Mouse (Mus musculus): ENCODE results near the gene Cdkn1b.

Cdkn1b gene

DNA sequence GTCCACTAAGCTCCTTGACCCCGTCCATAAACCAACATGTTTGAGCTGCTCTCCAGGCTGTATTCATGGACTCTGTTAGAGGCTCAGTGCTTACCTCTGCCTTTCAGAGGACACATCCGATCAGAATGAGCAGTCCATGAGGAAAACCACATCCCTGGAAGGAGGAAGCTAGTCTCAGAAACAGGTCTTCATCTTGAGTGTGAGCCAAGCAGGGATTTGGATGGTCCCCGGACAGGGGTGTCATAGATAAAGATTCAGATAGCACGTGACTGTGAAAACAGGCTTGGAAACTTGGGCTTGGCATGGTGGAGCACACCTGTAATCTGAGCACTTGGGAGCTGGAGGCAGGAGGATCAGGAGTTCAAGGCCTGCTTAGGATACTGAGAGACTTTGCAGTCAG, 9.7 kb downstream of the Cdkn1b start:
- no peak for DNase-seq (ENCODE audit: low spot score)

DNA sequence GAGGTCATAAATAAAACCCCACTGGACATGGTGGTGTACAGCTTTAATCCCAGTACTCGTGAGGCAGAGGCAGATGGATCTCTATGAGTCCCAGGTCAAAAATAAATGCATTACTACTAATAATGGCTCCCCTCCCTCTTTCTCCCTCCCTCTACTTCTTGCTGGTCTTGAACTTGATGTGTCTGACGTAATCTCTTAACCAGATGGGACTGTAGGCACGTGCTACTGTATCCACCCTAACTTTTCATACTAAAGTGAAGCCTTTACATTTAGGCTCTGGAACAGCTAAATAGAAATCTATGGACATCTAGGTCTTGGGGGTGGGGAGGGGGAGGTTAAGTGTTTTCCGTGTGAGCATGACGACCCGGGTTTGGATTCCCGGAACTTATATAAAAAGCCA, 10.2 kb downstream of the Cdkn1b start:
- DNase-seq (ENCODE audit: low spot score) = no peak

DNA sequence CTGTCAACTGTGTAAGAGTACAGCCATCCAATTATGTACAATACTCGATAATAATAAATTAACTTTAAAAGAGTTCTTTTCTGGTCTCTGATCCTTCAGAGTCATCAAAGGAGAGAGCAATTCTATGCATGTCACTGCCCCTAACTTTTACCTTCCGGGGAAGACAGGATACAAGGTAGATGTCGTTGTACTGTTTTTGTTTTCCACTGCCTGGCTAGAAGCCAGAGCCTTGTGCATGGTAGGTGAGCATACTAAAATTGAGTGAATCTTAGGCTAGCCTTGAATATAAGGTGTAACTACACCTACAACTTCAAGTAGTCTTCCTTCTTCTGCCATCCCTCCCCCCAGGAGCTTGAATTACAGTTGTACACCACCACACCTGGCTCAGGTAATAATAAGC, 10.9 kb downstream of the Cdkn1b start:
- DNase-seq (ENCODE audit: low spot score) = no peak

DNA sequence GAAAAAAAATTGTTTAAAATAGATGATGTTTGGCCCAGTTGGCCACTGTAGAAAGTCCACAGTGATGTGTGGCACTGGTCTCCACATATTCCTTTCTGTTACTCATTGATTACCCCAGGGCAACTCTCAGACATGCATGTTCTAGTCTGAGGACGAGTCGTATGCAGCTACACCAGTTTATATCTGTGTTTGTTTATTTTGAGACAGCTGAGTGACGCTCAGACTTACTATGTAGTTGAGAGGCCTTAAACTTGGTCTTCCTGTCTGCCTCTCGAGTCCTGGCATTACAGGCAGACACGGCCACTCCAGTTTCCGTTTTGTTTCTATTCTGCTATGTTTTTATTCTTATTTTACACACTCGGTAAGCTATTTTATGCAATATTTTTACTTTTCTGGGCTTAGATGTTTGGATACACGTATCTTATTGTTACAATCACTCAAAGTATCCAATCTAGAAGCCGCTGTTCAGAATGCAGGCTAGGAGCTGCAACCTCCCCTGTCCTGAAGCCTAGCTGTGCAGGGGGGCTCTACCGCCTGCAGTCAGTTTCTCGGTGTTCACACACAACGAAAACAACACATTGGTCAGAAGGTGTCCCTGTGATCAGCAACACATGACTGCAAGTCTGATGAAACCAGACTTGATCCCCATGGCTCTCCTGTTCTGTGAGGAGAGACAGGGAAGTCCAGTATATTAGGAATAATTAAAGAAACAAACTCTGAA, 12.4 kb downstream of the Cdkn1b start:
- DNase-seq (ENCODE audit: low spot score) = no peak

DNA sequence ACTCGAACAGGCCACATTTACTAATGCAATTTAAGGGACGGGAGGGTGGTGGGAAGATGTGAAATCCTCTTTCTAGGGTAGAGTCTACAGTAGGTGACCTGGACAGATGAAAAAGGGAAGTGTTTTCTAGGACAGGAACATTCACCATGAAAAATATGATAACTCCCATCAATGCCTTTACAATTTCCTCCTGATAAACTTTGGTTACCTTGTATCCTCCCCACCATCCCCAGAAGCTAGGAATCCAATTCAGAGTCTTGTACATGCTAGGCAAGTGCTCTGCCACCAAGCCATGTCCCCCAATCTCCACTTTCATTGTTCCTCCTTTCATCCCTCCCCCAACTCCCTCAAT, 13.0 kb downstream of the Cdkn1b start:
- DNase-seq (ENCODE audit: low spot score) = no peak

DNA sequence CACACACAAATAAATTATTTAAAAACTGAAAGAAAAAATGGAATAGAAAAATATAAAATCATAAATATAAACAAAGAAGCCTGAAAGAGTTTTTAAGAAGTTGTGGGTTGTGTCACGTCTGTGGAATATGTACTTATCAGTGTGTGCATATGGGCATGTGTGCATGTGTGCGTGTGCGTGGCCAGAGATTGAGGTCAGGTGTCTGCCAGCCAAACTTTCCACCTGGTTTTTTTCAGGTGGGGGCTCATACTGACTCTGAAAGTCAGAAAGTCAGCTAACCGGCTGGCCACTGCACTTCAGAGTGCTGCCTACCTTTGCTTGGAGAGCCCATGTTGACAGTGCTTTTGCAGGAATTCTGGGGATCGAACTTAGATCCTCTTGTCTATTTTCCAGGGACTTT, 14.1 kb downstream of the Cdkn1b start:
- DNase-seq (ENCODE audit: low spot score) = no peak

DNA sequence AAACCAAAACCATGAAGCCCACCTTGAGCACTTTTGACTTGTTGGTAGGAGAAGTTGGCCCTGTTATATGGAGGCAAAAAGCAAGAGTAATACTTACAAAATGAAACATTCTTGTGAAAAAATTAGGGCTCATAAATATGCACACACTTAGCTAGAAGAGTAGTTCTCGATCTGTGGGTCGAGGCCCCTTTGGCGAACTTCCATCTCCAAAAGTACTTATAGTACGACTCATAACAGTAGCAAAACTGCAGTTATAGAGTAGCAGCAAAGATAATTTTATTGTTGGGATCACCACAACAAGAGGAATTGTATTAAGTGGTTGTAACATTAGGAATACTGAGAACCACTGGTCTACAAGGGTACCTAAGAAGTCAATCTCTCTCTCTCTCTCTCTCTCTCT, 19.6 kb downstream of the Cdkn1b start:
- no peak for DNase-seq (ENCODE audit: low spot score)

DNA sequence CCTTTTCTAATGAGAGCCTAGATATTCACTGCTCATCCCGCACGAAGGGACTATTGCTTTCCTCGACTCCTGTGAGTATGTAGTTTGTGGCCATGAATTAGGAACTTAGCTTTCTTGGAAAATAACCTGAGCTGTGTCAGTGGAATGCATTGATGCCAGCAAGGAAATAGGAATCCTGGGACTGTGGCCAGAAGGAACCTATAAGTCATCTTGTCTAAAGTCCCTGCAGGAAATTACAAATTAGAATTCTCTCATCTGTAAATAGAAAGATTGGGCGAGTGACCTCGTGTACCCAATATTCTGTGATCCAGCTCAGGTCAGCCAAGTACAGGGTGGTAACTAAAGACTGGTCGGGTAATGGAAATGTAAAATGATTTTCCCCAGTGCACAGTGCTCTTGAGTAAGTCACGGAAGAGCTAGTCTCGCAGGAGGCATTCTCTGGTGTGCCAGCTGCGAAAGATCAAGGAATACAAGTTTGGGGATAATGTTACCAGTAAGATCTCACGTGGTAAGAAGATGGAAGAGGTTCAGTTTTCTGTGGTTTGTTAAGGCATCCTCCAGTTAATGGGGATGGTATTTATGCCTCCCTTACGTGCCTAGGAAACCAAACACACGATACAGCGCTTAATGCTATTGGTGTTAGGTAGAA, 23.7 kb downstream of the Cdkn1b start:
- no peak for DNase-seq (ENCODE audit: low spot score)

DNA sequence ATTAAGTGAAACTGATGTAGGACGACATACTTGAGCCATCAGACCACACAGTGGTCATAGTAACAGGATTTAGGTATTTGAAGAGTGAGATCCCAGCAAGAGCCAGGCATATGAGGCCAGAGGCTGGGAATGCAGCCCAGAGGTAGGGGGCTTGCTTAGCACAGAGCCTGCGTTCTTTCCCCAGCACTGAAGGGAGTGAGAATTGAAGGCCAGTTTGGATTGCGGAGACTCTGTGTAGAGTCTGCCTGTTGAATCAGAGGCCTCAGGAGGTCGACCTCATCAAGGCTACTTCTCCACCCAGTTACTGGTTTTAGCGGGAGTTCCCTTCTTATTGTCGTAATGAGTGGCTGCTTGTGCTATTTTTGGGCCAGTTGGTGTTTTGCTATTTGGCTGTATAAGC, 25.9 kb downstream of the Cdkn1b start:
- no peak for DNase-seq (ENCODE audit: low spot score)

DNA sequence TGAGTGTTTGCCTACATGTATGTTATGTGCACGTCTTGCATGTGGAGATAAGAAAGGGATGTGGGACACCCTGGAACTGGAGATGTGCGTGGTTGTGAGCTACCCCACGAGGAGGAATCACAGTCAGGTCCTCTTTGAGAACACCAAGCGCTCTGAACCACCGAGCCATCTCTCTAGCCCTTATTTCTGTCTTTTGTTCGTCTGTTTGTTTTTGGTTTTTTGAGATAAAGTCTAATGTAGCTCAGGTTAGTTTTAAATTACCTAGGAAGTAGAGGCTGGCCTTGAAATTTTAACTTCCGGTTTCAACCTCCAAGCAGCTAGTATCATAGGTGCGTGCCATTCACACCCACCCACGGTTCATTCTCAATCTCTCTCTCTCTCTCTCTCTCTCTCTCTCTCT, 26.7 kb downstream of the Cdkn1b start:
- no peak for DNase-seq (ENCODE audit: low spot score)

DNA sequence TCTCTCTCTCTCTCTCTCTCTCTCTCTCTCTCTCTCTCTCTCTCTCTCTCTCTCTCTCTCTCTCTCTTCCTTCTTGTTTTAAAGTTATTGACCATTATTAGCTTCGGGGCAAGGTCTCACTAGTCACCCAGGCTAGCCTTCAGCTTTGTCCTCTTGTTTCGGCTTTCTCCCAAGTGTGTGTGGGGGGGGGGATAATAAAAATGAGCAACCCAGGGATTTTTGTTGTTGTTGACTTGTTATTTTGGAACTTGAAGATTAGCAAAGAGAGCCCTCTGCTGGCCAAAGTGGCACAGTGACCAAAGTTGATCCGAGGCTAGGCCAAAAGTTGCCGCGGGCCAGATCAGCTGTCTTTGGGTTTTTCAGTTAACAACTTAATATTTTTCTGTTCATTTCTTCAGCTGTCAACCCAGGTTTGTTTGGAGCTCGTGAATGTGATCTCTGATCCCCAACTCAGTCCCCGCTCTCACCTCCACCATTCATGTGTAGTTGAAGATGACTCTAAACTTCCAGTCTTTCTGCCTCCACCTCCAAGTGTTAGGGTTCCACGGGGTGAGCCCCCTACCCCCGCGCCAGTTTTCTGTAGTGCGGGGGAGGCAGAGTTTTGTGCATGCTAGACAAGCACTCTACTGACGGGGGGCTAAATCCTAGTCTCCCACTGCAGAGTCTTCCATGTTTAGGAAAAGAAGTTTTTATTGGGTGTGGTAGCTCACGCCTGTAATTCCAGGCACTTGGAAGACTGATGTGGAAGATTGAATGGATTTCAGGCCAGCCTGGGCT, 27.3 kb downstream of the Cdkn1b start:
- peak; percentile 46 for DNase-seq (ENCODE audit: low spot score)

DNA sequence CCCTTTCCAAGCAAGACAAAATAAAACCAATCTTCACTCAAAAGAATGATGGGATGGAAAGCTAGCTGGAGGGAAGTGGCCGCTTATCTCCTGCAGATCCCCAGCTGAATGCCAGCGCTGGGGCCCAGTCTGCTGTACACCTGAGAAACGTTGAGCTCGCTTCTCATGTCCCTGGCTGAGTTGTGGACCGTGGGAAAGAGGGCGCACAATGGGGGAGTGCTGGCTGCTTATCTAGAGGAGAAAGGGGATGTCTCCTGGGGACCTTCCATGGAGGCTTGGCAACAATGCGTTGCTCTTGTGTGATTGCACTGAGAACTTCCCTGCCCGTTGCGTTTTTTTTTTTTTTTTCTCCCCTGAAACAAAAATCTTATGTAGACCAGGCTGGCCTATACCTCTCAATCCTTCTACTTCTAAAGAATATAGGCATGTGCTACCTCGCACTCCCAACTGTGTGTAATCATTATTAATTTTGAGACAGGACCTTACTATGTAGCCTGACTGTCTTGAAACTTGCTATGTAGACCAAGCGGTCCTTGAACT, 28.4 kb downstream of the Cdkn1b start:
- no peak for DNase-seq (ENCODE audit: low spot score)

DNA sequence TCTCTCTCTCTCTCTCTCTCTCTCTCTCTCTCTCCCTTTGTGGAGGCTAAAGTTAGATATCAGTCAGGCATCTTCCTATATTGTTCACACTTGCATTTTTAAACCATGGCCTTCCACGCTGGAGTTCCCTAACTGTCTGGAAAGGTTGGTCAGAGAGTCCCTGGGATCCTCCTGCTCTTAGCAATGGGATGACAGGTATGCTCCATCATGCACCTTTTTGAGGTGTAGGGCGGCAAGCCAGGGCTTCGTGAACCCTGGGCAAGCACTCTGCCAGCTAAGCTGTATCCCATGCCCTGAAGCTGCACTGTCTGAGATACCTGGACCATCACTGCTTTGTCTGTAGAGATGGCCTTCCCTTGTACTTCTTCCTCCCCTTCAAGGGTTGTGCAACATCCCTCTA, 29.0 kb downstream of the Cdkn1b start:
- DNase-seq (ENCODE audit: low spot score) = no peak

DNA sequence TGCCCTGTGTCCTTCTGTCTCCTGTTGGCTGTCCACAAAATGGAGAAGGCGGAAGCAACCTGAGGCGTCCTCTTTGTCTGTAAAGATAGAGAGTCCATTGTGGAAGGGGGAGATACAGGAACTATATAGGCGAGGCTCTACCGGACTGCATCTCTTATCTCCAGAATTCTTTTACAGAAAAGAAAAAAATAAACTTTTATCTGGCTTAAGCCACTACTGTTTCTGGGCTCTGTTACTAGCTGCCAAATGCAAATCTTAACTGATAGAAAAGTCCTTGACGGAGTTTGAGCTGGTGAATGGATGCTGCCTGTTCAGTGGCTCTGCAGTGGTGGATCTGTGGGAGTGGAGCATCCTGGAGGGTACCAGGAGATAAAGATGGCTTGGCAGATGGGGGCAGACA, 31.2 kb downstream of the Cdkn1b start:
- no peak for DNase-seq (ENCODE audit: low spot score)

DNA sequence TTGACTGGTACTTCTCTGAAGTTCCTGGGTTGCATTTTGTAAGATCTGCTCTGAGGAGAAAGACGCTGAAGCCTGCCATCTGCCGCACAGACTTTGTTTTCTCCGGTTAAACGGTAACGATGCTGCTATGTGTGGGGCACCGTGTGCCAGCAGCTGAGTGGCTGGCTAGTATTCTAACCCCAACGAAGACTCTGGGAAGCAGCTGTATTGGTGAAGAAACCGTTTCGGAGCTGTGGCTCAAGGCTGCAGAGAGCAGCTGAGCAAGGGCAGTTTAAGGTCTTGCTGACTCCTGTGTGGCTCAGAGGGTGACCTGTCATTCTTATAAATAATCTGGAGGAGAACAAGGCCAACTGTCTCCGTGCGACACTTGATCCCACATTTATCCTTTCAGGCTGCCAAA, 33.8 kb downstream of the Cdkn1b start:
- DNase-seq (ENCODE audit: low spot score) = no peak

DNA sequence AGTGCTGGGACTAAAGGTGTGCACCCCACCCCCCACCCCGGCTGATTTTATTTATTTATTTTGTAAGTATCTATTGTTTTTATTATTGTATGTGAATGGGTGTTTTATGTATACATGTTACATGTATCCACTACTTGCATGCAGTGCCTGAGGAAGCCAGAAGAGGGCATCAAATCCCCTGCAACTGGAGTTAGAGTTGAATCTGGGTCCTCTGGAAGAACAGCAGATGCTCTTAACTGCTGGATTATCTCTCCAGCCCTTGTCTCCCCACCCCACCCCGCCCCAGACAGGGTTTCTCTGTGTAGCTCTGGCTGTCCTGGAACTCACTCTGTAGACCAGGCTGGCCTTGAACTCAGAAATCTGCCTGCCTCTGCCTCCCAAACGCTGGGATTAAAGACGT, 36.2 kb downstream of the Cdkn1b start:
- DNase-seq (ENCODE audit: low spot score) = no peak

DNA sequence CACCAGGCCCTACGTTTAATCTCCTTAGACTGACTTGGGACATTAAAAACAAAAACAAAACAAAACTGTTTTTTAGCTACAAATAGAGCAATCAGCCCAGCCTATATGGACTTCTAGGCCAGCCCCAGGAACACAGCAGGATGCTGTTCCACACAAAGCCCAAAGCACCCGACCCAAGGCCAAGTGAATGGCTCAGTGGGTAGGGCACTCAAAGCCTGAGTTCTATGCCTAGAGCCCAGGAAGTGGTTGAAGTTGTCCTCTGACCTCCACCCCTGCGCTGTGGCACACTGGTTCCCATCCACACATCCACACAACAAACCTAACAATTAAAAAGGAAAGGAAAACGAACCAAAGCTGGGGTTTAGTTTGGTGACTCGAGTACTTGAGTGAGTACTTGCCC, 41.1 kb downstream of the Cdkn1b start:
- no peak for DNase-seq (ENCODE audit: low spot score)

DNA sequence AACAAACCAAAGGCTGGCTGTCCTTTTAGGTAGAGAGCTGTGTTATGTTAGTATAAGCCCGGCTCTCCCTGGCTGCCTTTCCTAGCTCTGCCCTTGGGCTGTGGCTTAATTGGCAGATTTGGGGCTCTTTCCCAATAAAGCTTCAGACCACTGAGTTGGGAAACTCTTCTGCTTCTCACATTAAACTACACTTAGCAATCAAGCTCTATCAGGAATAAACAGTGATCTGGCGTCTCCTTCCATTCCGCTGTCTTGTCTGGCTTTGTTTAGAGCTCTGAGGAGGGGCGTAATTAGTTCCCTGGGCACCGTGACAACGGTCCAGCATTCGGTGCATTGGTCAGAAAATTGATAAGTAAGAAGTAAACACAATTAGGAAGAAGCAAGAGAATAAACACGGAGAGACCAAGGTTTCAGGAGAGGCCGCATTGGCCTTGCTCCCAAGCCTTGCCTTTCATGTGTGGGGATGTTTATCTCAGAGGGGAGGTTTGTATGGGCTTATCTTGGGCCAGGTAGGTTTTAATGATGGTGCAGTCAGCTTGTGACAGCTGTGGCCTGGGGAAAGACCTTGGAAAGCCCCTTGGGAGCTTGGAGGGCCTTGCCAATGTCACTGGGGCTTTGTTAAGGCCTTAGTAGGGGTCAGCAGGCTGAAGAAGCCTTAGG, 41.8 kb downstream of the Cdkn1b start:
- DNase-seq (ENCODE audit: low spot score) = no peak

DNA sequence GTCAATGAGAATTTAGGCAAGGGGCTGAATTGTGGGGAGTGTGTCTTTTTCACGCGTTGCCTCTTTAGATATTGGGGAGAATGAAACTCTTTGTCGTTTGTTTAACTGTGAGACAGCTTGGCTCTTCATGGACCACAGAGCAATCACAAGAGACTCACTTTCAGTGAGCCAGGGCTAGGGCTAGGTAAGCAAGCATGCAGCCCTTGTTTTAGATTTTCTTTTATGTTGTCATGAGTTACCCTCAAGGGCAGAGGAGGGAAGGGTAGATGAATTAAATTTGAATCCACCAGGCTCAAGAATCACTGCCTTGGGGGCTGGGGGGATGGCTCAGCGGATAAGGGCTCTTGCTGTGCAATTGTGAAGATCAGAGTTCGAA, 42.3 kb downstream of the Cdkn1b start:
- no peak for DNase-seq (ENCODE audit: low spot score)

DNA sequence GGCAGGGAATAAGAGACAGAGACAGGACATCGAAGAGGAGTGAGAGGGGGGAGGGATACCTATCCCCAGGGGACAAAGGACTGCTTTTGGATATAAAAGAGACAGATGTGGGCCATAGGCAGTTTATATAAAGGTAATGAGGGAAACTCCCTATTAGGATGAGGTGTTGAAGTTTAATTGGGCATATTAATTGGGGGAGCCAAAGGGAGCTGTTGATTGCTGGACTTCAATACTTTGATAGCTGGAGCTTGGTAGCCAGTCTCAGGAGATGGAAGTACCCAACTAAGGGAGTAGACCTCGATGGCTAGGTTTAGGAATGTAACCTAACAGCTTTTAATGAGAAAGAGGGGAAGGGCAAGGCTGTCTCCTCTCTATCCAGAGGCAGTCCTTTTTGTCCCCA, 43.7 kb downstream of the Cdkn1b start:
- no peak for DNase-seq (ENCODE audit: low spot score)

DNA sequence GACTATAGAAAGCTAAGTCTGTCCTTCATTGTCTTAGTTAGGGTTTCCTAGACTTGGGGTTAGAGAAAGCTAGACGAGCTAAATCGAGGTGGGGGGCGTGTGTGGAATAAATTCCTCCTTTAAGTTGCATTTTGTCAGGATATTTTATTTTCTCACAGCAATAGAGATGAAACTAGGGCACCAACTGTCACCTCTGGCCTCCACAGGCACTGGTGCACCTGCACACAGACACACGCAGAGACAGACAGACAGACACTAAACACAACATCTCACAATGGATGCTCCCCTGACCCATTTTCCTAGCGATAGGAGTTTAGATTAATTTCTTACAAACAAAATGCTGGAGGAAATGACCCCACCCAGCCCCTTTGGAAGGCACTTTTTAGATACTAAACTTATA, 46.5 kb downstream of the Cdkn1b start:
- DNase-seq (ENCODE audit: low spot score) = no peak

DNA sequence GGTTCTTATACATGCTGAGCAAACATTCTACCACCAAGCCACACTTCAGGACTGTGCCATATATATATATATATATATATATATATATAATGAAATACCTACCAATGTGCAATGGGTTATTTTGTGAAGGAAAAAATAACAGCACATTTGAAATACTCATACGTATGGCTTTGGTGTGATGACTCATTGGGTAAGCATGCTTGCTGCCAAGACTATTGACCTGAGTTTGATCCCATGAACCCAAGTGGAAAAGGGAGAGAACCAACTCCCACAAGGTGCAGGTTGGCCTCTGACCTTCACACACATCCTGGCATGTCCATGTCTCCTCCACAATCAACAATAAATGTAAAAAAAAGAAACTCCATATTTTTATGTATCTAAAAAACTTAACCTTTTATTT, 48.1 kb downstream of the Cdkn1b start:
- DNase-seq (ENCODE audit: low spot score) = no peak

DNA sequence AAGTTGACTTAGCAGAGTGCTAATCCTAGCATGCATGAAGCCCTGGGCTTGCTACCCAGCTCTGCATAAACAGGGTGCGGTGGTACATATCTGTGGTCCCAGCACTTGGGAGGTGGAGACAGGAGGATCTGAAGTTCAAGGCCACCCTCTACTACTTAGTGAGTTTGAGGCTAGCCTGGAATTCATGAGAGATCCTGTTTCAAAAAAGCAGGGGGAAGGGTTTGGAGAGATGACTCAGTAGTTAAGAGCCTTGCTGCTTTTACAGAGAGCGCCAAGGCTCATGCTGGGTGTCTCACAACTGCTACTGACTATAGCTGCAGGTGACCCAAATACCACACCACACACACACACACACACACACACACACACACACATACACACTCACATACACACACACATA, 49.3 kb downstream of the Cdkn1b start:
- no peak for DNase-seq (ENCODE audit: low spot score)

Data from yolk sac, embryonic 10.5 days (tissue).